In genomic region chr13:48877805-48878204, GRCm38 (mm10) we compare ENCODE assay signal across 8 mouse cellular contexts. TPM values are rescaled to one million over a fixed set of nuclear protein-coding genes. Genes with fewer than 3 reads are reported as not detected.
DNase-seq lines count a peak whose midpoint lies in the region; ATAC-seq and TF ChIP-seq lines count a peak whose summit lies in the region.

No protein-coding gene starts in this region.

- peak overlapping the region; percentile 74 for H3K4me2 ChIP-seq in embryonic facial prominence, embryonic 14.5 days (ENCODE audit: low read depth, low read length)
- peak overlapping the region; percentile 65 for H3K4me2 ChIP-seq in intestine, postnatal 0 days (replicated peaks; ENCODE audit: low read depth)
- H3K4me2 ChIP-seq in midbrain, postnatal 0 days (ENCODE audit: low read depth, low read length, poor library complexity, severe bottlenecking): peak overlapping the region; percentile 71

- peak; percentile 63 for DNase-seq in kidney, adult 9 months
- no peak for DNase-seq in kidney, adult 18-20 months
- DNase-seq in embryonic facial prominence, embryonic 14.5 days (ENCODE audit: low spot score): no peak
- no peak for DNase-seq in midbrain, postnatal 0 days (ENCODE audit: low spot score)
- no peak for DNase-seq in frontal cortex, postnatal 10 days (ENCODE audit: low spot score in 2 of 2)
- no peak for DNase-seq in cerebellum, postnatal 25 days
- DNase-seq in layer of hippocampus, adult 18-20 months (ENCODE audit: low spot score in 2 of 2): no peak

- H3K9me3 ChIP-seq in embryonic facial prominence, embryonic 14.5 days (ENCODE audit: control insufficient read depth, low read length): no peaks in the 10 kb centered on the region
- H3K9me3 ChIP-seq in intestine, postnatal 0 days (ENCODE audit: control insufficient read depth): no peaks in the 10 kb centered on the region
- H3K9me3 ChIP-seq in midbrain, postnatal 0 days (ENCODE audit: low read length): no peaks in the 10 kb centered on the region

- no peak for ATAC-seq in embryonic facial prominence, embryonic 14.5 days (ENCODE audit: low read depth)
- ATAC-seq in intestine, postnatal 0 days: no peak
- ATAC-seq in midbrain, postnatal 0 days (ENCODE audit: low FRiP score): no peak

- peak overlapping the region; percentile 78 for H3K9ac ChIP-seq in embryonic facial prominence, embryonic 14.5 days (ENCODE audit: low read depth, low read length)
- 0 out of 2 replicates have a peak overlapping the region, but pooled peaks have one; percentile 64 for H3K9ac ChIP-seq in intestine, postnatal 0 days (ENCODE audit: low read depth, low read length)
- peak overlapping the region; percentile 81; the same call in 1 of the 2 replicates for H3K9ac ChIP-seq in midbrain, postnatal 0 days (replicated peaks; ENCODE audit: low read length, poor library complexity, severe bottlenecking)

- H3K27me3 ChIP-seq in embryonic facial prominence, embryonic 14.5 days (replicated peaks; ENCODE audit: control insufficient read depth, insufficient read depth, low read length): no peaks in the 10 kb centered on the region
- H3K27me3 ChIP-seq in intestine, postnatal 0 days (replicated peaks; ENCODE audit: control insufficient read depth, insufficient read depth, low read length): no peaks in the 10 kb centered on the region
- H3K27me3 ChIP-seq in midbrain, postnatal 0 days (ENCODE audit: insufficient read depth, low read length): no peaks in the 10 kb centered on the region

- 0 out of 2 replicates have a peak, but pooled peaks cover 7% of the 10 kb centered on the region for H3K4me1 ChIP-seq in embryonic facial prominence, embryonic 14.5 days (ENCODE audit: control insufficient read depth, insufficient read depth, low read length)
- H3K4me1 ChIP-seq in intestine, postnatal 0 days (replicated peaks; ENCODE audit: control insufficient read depth, insufficient read depth, low read length): no peaks in the 10 kb centered on the region
- peaks cover 4% of the 10 kb centered on the region; the same call in 1 of the 2 replicates for H3K4me1 ChIP-seq in midbrain, postnatal 0 days (ENCODE audit: insufficient read depth, low read length)

- H3K4me3 ChIP-seq in embryonic facial prominence, embryonic 14.5 days (ENCODE audit: low read depth, low read length): peak overlapping the region; percentile 43
- H3K4me3 ChIP-seq in intestine, postnatal 0 days (ENCODE audit: low read depth, low read length): 0 out of 2 replicates have a peak overlapping the region, but pooled peaks have one; percentile 26
- peak overlapping the region; percentile 45; the same call in 1 of the 2 replicates for H3K4me3 ChIP-seq in midbrain, postnatal 0 days (ENCODE audit: low read depth, low read length)

- peaks cover 33% of the 10 kb centered on the region for H3K36me3 ChIP-seq in embryonic facial prominence, embryonic 14.5 days (ENCODE audit: control insufficient read depth, insufficient read depth, low read length)
- peaks cover 23% of the 10 kb centered on the region for H3K36me3 ChIP-seq in intestine, postnatal 0 days (ENCODE audit: control insufficient read depth, insufficient read depth)
- H3K36me3 ChIP-seq in midbrain, postnatal 0 days (ENCODE audit: insufficient read depth, low read length): peaks cover 20% of the 10 kb centered on the region

- peak overlapping the region; percentile 84 for H3K27ac ChIP-seq in embryonic facial prominence, embryonic 14.5 days (replicated peaks; ENCODE audit: low read depth, low read length)
- peak overlapping the region; percentile 85; the same call in 1 of the 2 replicates for H3K27ac ChIP-seq in intestine, postnatal 0 days (ENCODE audit: low read depth, low read length)
- peak overlapping the region; percentile 86; the same call in 1 of the 2 replicates for H3K27ac ChIP-seq in midbrain, postnatal 0 days (ENCODE audit: low read depth, low read length)

- no peak for TF ChIP-seq CTCF in intestine, postnatal 0 days (IDR thresholded peaks at IDR 0.05; ENCODE audit: low read depth)
- no peak for TF ChIP-seq CTCF in midbrain, postnatal 0 days (IDR thresholded peaks at IDR 0.05)

RNA-seq across cellular contexts. Expression of gene Phf2, which starts 6.9 kb away (rescaled TPM):
- polyA plus RNA-seq in embryonic facial prominence, embryonic 14.5 days (2014; fragmentation: Nextera tagmentation; extraction: Ambion mirVana): 11.6 and 11.7 TPM in 2 replicates
- 3.5 and 3.6 TPM in 2 replicates for polyA plus RNA-seq in intestine, postnatal 0 days (2015; fragmentation: Nextera tagmentation; extraction: Ambion mirVana)
- 26.0 and 26.4 TPM in 2 replicates for total RNA-seq in midbrain, postnatal 0 days (2014; rRNA removed)
- polyA plus RNA-seq in midbrain, postnatal 0 days (2015; fragmentation: Nextera tagmentation; extraction: Ambion mirVana): 4.5 and 5.1 TPM in 2 replicates
- total RNA-seq in layer of hippocampus, adult 18-20 months (2021): 10 to 100 TPM; 41.0 to 41.7 TPM
